Mouse (Mus musculus): ENCODE results near the gene Tbc1d1. TPM values are rescaled to one million over a fixed set of nuclear protein-coding genes. Genes with fewer than 3 reads are reported as not detected.

The Tbc1d1 gene
- polyA plus RNA-seq, 1 experiment = 14.0 TPM

DNA sequence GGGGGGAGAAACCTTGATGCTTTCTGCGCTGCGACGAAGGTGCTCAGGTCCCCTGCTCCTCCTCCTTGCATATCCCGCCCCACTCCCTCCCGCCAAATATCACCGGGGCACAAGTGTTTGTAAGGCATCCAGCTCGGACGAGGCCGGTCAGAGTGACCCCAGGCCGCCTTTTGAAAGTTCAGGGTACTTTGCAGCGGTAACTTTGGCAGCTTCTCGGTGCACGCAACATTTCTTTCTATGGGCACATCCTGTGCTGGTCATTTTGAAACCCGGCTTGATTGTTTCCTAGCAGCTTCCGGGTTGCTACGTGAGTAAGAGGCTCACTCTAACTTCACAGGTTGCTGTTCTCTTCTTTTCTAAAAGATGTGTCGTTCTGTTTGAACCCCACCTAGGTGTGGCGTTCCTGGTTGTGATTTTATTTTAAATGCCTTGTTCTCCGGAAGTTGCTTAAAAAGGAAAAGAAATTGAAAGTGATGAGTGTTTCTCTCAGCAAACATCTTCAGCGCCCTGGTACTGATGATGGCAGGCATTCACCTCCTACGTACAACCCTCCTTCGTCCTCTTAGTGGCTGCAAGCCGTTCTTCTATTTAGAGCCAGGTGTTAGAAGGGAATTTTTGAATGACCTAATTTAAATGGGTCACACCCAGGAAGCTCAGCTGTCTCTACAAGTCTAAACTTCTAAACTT lies 4.7 kb downstream of the Tbc1d1 start:
- Histone ChIP-seq H3K27ac (ENCODE audit: insufficient read depth, low read depth, low read length) (peak overlapping the region; percentile 43), H3K4me1 (ENCODE audit: control insufficient read depth, insufficient read depth, insufficient read length, low read length) (peaks cover 14% of the 10 kb centered on the region; the same call in 1 of the 2 replicates), H3K36me3 (ENCODE audit: control insufficient read depth, insufficient read depth, low read length) (no peaks in the 10 kb centered on the region), H3K4me3 (ENCODE audit: low read depth, low read length) (peak overlapping the region; percentile 83), H3K27me3 (ENCODE audit: control insufficient read depth, insufficient read depth, low read length) (no peaks in the 10 kb centered on the region)
- TF ChIP-seq POLR2A (IDR thresholded peaks at IDR 0.05; ENCODE audit: low read depth, low read length) (0 out of 2 replicates have a peak, but pooled peaks have one; percentile 24), CTCF (IDR thresholded peaks at IDR 0.05; ENCODE audit: extremely low read depth, insufficient read length, insufficient replicate concordance, low read depth, low read length) (no peak)
- WGBS = under 1% methylated on average over 23 of the region's 23 CpGs

GRCm38 (mm10) chr5:64161917-64162316 lies 5.8 kb downstream of the Tbc1d1 start:
- H3K27ac ChIP-seq (ENCODE audit: insufficient read depth, low read depth, low read length) = no peak overlapping the region

GRCm38 (mm10) chr5:64162582-64162981 lies 6.5 kb downstream of the Tbc1d1 start:
- H3K36me3 ChIP-seq (ENCODE audit: control insufficient read depth, insufficient read depth, low read length) = no peaks in the 10 kb centered on the region
- no peak for TF ChIP-seq CTCF (IDR thresholded peaks at IDR 0.05; ENCODE audit: extremely low read depth, insufficient read length, insufficient replicate concordance, low read depth, low read length)
- TF ChIP-seq POLR2A (IDR thresholded peaks at IDR 0.05; ENCODE audit: low read depth, low read length) = no peak
- 96% methylated on average over 5 of the region's 5 CpGs for WGBS
- H3K27me3 ChIP-seq (ENCODE audit: control insufficient read depth, insufficient read depth, low read length) = no peaks in the 10 kb centered on the region
- no peak overlapping the region for H3K27ac ChIP-seq (ENCODE audit: insufficient read depth, low read depth, low read length)
- peaks cover 14% of the 10 kb centered on the region; the same call in 1 of the 2 replicates for H3K4me1 ChIP-seq (ENCODE audit: control insufficient read depth, insufficient read depth, insufficient read length, low read length)
- no peak overlapping the region for H3K4me3 ChIP-seq (ENCODE audit: low read depth, low read length)

More at GRCm38 (mm10) chr5:64161917-64162316, 5.8 kb downstream of the Tbc1d1 start:
- WGBS = 67% methylated on average over 3 of the region's 3 CpGs
- TF ChIP-seq POLR2A (IDR thresholded peaks at IDR 0.05; ENCODE audit: low read depth, low read length) = no peak
- TF ChIP-seq CTCF (IDR thresholded peaks at IDR 0.05; ENCODE audit: extremely low read depth, insufficient read length, insufficient replicate concordance, low read depth, low read length) = no peak
- H3K4me1 ChIP-seq (ENCODE audit: control insufficient read depth, insufficient read depth, insufficient read length, low read length) = peaks cover 14% of the 10 kb centered on the region; the same call in 1 of the 2 replicates
- H3K4me3 ChIP-seq (ENCODE audit: low read depth, low read length) = no peak overlapping the region
- no peaks in the 10 kb centered on the region for H3K27me3 ChIP-seq (ENCODE audit: control insufficient read depth, insufficient read depth, low read length)
- H3K36me3 ChIP-seq (ENCODE audit: control insufficient read depth, insufficient read depth, low read length) = no peaks in the 10 kb centered on the region

DNA sequence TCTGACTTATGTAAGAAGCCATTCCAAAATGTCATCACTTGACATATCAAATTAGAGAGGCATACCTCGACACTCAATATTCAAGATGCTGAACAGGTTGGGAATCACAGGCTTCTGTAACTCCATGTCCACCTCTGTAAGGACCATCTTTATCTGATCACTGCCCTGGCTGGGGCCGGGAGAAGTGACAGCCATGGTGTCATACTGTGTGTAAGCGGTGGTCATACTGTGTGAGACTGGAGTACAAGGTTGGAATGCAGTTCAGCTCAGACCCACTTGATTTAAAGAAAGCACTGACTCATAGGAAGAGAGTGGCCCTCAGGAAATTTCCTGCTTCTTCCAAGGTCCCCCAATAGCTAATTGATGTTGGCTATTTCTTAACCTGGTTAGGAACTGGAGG lies 8.3 kb downstream of the Tbc1d1 start:
- WGBS = 93% methylated on average over 3 of the region's 3 CpGs
- no peak for TF ChIP-seq CTCF (IDR thresholded peaks at IDR 0.05; ENCODE audit: extremely low read depth, insufficient read length, insufficient replicate concordance, low read depth, low read length)
- peaks cover 11% of the 10 kb centered on the region; the same call in 1 of the 2 replicates for H3K4me1 ChIP-seq (ENCODE audit: control insufficient read depth, insufficient read depth, insufficient read length, low read length)
- no peak overlapping the region for H3K27ac ChIP-seq (ENCODE audit: insufficient read depth, low read depth, low read length)
- H3K27me3 ChIP-seq (ENCODE audit: control insufficient read depth, insufficient read depth, low read length) = no peaks in the 10 kb centered on the region
- H3K4me3 ChIP-seq (ENCODE audit: low read depth, low read length) = no peak overlapping the region
- H3K36me3 ChIP-seq (ENCODE audit: control insufficient read depth, insufficient read depth, low read length) = no peaks in the 10 kb centered on the region

GRCm38 (mm10) chr5:64165826-64166225 lies 9.7 kb downstream of the Tbc1d1 start:
- TF ChIP-seq POLR2A (IDR thresholded peaks at IDR 0.05; ENCODE audit: low read depth, low read length) = no peak
- no peak for TF ChIP-seq CTCF (IDR thresholded peaks at IDR 0.05; ENCODE audit: extremely low read depth, insufficient read length, insufficient replicate concordance, low read depth, low read length)
- H3K27me3 ChIP-seq (ENCODE audit: control insufficient read depth, insufficient read depth, low read length) = no peaks in the 10 kb centered on the region
- no peaks in the 10 kb centered on the region for H3K36me3 ChIP-seq (ENCODE audit: control insufficient read depth, insufficient read depth, low read length)
- H3K4me3 ChIP-seq (ENCODE audit: low read depth, low read length) = no peak overlapping the region
- 89% methylated on average over 2 of the region's 2 CpGs for WGBS
- peaks cover 10% of the 10 kb centered on the region; the same call in 1 of the 2 replicates for H3K4me1 ChIP-seq (ENCODE audit: control insufficient read depth, insufficient read depth, insufficient read length, low read length)
- no peak overlapping the region for H3K27ac ChIP-seq (ENCODE audit: insufficient read depth, low read depth, low read length)

DNA sequence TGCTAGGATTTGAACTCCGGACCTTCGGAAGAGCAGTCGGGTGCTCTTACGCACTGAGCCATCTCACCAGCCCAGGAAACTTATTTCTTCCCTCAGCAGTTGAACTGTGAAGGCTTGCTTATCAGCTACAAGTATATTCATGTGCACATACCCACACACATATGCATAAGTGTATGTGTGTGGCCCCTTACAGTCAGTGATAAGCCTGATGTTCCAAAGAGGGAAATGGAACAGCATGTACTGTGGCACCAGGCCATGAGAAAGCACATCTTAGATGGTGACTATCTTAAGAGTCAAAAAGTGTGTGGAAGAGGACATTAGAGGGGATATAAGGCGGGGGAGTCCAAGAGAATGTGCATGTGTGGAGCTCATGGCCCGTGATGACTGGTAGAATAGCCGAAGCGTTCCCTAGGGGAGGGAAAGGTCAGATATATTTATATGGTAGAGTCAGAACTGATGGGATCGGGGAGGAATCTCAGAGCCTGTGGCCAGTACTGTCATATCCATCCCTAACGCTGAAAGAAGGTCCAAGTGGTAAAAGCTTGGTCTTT lies 13.0 kb downstream of the Tbc1d1 start:
- H3K27me3 ChIP-seq (ENCODE audit: control insufficient read depth, insufficient read depth, low read length) = no peaks in the 10 kb centered on the region
- 92% methylated on average over 10 of the region's 10 CpGs for WGBS
- H3K27ac ChIP-seq (ENCODE audit: insufficient read depth, low read depth, low read length) = no peak overlapping the region
- peaks cover 5% of the 10 kb centered on the region for H3K36me3 ChIP-seq (ENCODE audit: control insufficient read depth, insufficient read depth, low read length)
- no peaks in the 10 kb centered on the region for H3K4me1 ChIP-seq (ENCODE audit: control insufficient read depth, insufficient read depth, insufficient read length, low read length)
- TF ChIP-seq CTCF (IDR thresholded peaks at IDR 0.05; ENCODE audit: extremely low read depth, insufficient read length, insufficient replicate concordance, low read depth, low read length) (no peak), POLR2A (IDR thresholded peaks at IDR 0.05; ENCODE audit: low read depth, low read length) (no peak)
- H3K4me3 ChIP-seq (ENCODE audit: low read depth, low read length) = no peak overlapping the region

- WGBS = 88% methylated on average over 3 of the region's 3 CpGs
- Histone ChIP-seq H3K4me1 (ENCODE audit: control insufficient read depth, insufficient read depth, insufficient read length, low read length) (no peaks in the 10 kb centered on the region), H3K4me3 (ENCODE audit: low read depth, low read length) (no peak overlapping the region), H3K36me3 (ENCODE audit: control insufficient read depth, insufficient read depth, low read length) (peaks cover 6% of the 10 kb centered on the region), H3K27me3 (ENCODE audit: control insufficient read depth, insufficient read depth, low read length) (no peaks in the 10 kb centered on the region), H3K27ac (ENCODE audit: insufficient read depth, low read depth, low read length) (no peak overlapping the region)
- no peak for TF ChIP-seq POLR2A (IDR thresholded peaks at IDR 0.05; ENCODE audit: low read depth, low read length)
- no peak for TF ChIP-seq CTCF (IDR thresholded peaks at IDR 0.05; ENCODE audit: extremely low read depth, insufficient read length, insufficient replicate concordance, low read depth, low read length)
Observed at GRCm38 (mm10) chr5:64172884-64173283, 16.8 kb downstream of the Tbc1d1 start.

Measured in small intestine, adult 2 months (tissue).